Mouse (Mus musculus) forebrain, postnatal 0 days (tissue): ENCODE measurements around the gene Nr2f2. TPM values are rescaled to one million over a fixed set of nuclear protein-coding genes. Genes with fewer than 3 reads are reported as not detected.

ENCODE experiments used
- ATAC-seq: fragments of 200-750 bp; cut with Nextera tagmentation; 2 replicates; pipeline ENCODE4 v1.8.0; 2017; ENCODE audit warnings: mild to moderate bottlenecking, moderate library complexity
- DNase-seq: peaks from one replicate; pipeline ENCODE4 v3.0.0-alpha.2; 2015
- H3K27ac ChIP-seq: fragments of 300-500 bp; sonication (generic); 2 replicates; pipeline ENCODE4 v1.5.1; 2014; ENCODE audit warnings: low read depth, mild to moderate bottlenecking, antibody characterized with exemption, low read length, moderate library complexity, mixed read lengths
- H3K27me3 ChIP-seq: fragments of 300-500 bp; sonication (generic); 2 replicates; pipeline ENCODE4 v1.6.1; 2014; ENCODE audit warnings: mild to moderate bottlenecking, low read length, mixed read lengths; ENCODE audit not compliant: insufficient read depth
- H3K36me3 ChIP-seq: fragments of 300-500 bp; sonication (generic); 2 replicates; pipeline ENCODE4 v1.6.1; 2014; ENCODE audit warnings: mild to moderate bottlenecking, moderate library complexity; ENCODE audit not compliant: insufficient read depth
- H3K4me1 ChIP-seq: fragments of 300-500 bp; sonication (generic); 2 replicates; pipeline ENCODE4 v1.6.1; 2014; ENCODE audit warnings: antibody characterized with exemption; ENCODE audit not compliant: insufficient read depth
- H3K4me2 ChIP-seq: fragments of 300-500 bp; sonication (generic); 2 replicates; pipeline ENCODE4 v1.6.1; 2014; ENCODE audit warnings: low read depth, mild to moderate bottlenecking, moderate library complexity
- H3K4me3 ChIP-seq: fragments of 300-500 bp; sonication (generic); 2 replicates; pipeline ENCODE4 v1.5.1; 2014; ENCODE audit warnings: low read depth, low read length, mixed read lengths
- H3K9ac ChIP-seq: fragments of 300-500 bp; sonication (generic); 2 replicates; pipeline ENCODE4 v1.6.1; 2014; ENCODE audit warnings: mild to moderate bottlenecking
- H3K9me3 ChIP-seq: fragments of 300-500 bp; sonication (generic); 2 replicates; pipeline ENCODE4 v1.6.1; 2016; ENCODE audit warnings: low read length
- CTCF ChIP-seq: sonication (generic); IDR thresholded peaks from 2 replicates; pipeline ENCODE4 v1.5.1; 2016; ENCODE audit warnings: antibody characterized with exemption, control low read depth, low read depth
- WGBS: fragments of 180-500 bp; shearing (Covaris S2); extraction: QIAGEN DNeasy Blood & Tissue Kit; methylation state at CpG from one replicate; pipeline ENCODE4 v1.1.7; 2014; 5-methylcytosine and 5-hydroxymethylcytosine counted together
- polyA plus RNA-seq: library from polyadenylated mRNA; unstranded; fragments of >200 nt; fragmentation: Nextera tagmentation; extraction: Ambion mirVana; gene quantifications from 2 replicates; pipeline ENCODE4 v1.2.1, GENCODE M21; 2015
- total RNA-seq: library from RNA; depleted of rRNA; stranded (reverse); fragments of >200 nt; gene quantifications from 2 replicates; pipeline ENCODE4 v1.2.3, GENCODE M21; 2014

Gene Nr2f2
- total and polyA plus RNA-seq, 2 experiments from 2014 or later = 49.9 to 92.8 TPM

- ATAC-seq (no peak), DNase-seq (no peak)
- peak overlapping the region; percentile 35 for H3K4me3 ChIP-seq
- H3K9ac ChIP-seq = peak overlapping the region; percentile 52
- no peaks in the 10 kb centered on the region for H3K4me1 ChIP-seq
- H3K36me3 ChIP-seq = no peaks in the 10 kb centered on the region
- H3K27ac ChIP-seq = peak overlapping the region; percentile 80; the same call in 1 of the 2 replicates
- no peaks in the 10 kb centered on the region for H3K9me3 ChIP-seq
- peak overlapping the region; percentile 41 for H3K4me2 ChIP-seq
- 6% methylated on average over 1 of the region's 1 CpGs for WGBS
- no peak for TF ChIP-seq CTCF
- H3K27me3 ChIP-seq = peaks cover 71% of the 10 kb centered on the region
These were observed 217 bp upstream of the Nr2f2 start for GRCm38 (mm10) chr7:70366808-70367095.

GRCm38 (mm10) chr7:70365401-70365811 lies 1.1 kb downstream of the Nr2f2 start:
- Histone ChIP-seq H3K9ac (peak overlapping the region; percentile 52), H3K4me3 (peak overlapping the region; percentile 35), H3K27ac (peak overlapping the region; percentile 80), H3K4me2 (peak overlapping the region; percentile 41), H3K4me1 (no peaks in the 10 kb centered on the region), H3K27me3 (peaks cover 58% of the 10 kb centered on the region), H3K9me3 (no peaks in the 10 kb centered on the region), H3K36me3 (no peaks in the 10 kb centered on the region)
- under 1% methylated on average over 17 of the region's 17 CpGs for WGBS
- TF ChIP-seq CTCF = no peak
- ATAC-seq (no peak), DNase-seq (peak; percentile 71)

- peak; percentile 70 for TF ChIP-seq CTCF
- Histone ChIP-seq H3K4me3 (peak overlapping the region; percentile 35), H3K4me1 (no peaks in the 10 kb centered on the region), H3K27me3 (peaks cover 52% of the 10 kb centered on the region), H3K4me2 (peak overlapping the region; percentile 41; the same call in 1 of the 2 replicates), H3K9me3 (no peaks in the 10 kb centered on the region), H3K27ac (peak overlapping the region; percentile 80), H3K36me3 (no peaks in the 10 kb centered on the region), H3K9ac (peak overlapping the region; percentile 52; the same call in 1 of the 2 replicates)
- WGBS = 0% methylated on average over 3 of the region's 3 CpGs
- peak; percentile 80 for DNase-seq
- ATAC-seq = no peak
These were observed 1.7 kb downstream of the Nr2f2 start for GRCm38 (mm10) chr7:70364798-70365197.

- H3K27ac ChIP-seq = no peak overlapping the region
- no peak overlapping the region for H3K9ac ChIP-seq
- H3K4me1 ChIP-seq = no peaks in the 10 kb centered on the region
- DNase-seq (peak; percentile 9), ATAC-seq (no peak)
- no peak for TF ChIP-seq CTCF
- WGBS = 13% methylated on average over 4 of the region's 4 CpGs
- peaks cover 41% of the 10 kb centered on the region for H3K27me3 ChIP-seq
- H3K4me2 ChIP-seq = peak overlapping the region; percentile 20
- 0 out of 2 replicates have a peak overlapping the region, but pooled peaks have one; percentile 6 for H3K4me3 ChIP-seq
- no peaks in the 10 kb centered on the region for H3K9me3 ChIP-seq
- H3K36me3 ChIP-seq = no peaks in the 10 kb centered on the region
These were observed 3.2 kb downstream of the Nr2f2 start for GRCm38 (mm10) chr7:70363351-70363750.

GRCm38 (mm10) chr7:70362526-70363170 lies 3.9 kb downstream of the Nr2f2 start:
- peaks cover 42% of the 10 kb centered on the region for H3K27me3 ChIP-seq
- no peak for ATAC-seq
- WGBS = 8% methylated on average over 12 of the region's 12 CpGs
- H3K9me3 ChIP-seq = no peaks in the 10 kb centered on the region
- no peak for TF ChIP-seq CTCF
- H3K27ac ChIP-seq = 0 out of 2 replicates have a peak overlapping the region, but pooled peaks have one; percentile 36
- peak overlapping the region; percentile 45 for H3K9ac ChIP-seq
- H3K4me3 ChIP-seq = peak overlapping the region; percentile 70
- peak overlapping the region; percentile 87 for H3K4me2 ChIP-seq
- no peaks in the 10 kb centered on the region for H3K4me1 ChIP-seq
- peak; percentile 51 for DNase-seq
- no peaks in the 10 kb centered on the region for H3K36me3 ChIP-seq

- WGBS = 3% methylated on average over 98 of the region's 98 CpGs
- Histone ChIP-seq H3K4me1 (no peaks in the 10 kb centered on the region), H3K4me3 (peak overlapping the region; percentile 70), H3K9me3 (no peaks in the 10 kb centered on the region), H3K9ac (peak overlapping the region; percentile 69), H3K27ac (peak overlapping the region; percentile 91), H3K4me2 (peak overlapping the region; percentile 87), H3K36me3 (no peaks in the 10 kb centered on the region), H3K27me3 (peaks cover 42% of the 10 kb centered on the region)
- peak; percentile 17; the same call in 1 of the 2 replicates for TF ChIP-seq CTCF
- peak; percentile 93 for ATAC-seq
- peak; percentile 96 for DNase-seq
These were observed 4.9 kb downstream of the Nr2f2 start for GRCm38 (mm10) chr7:70361383-70362364.
